Mouse (Mus musculus) frontal cortex, postnatal 25 days (tissue): Measurements from ENCODE around the gene Tox3.

Source experiments
- DNase-seq, 2 experiments: peaks; one replicate each; pipeline ENCODE4 v3.0.0; 2022; ENCODE audit warnings: low spot score in 2 of 2

Tox3 gene

DNA sequence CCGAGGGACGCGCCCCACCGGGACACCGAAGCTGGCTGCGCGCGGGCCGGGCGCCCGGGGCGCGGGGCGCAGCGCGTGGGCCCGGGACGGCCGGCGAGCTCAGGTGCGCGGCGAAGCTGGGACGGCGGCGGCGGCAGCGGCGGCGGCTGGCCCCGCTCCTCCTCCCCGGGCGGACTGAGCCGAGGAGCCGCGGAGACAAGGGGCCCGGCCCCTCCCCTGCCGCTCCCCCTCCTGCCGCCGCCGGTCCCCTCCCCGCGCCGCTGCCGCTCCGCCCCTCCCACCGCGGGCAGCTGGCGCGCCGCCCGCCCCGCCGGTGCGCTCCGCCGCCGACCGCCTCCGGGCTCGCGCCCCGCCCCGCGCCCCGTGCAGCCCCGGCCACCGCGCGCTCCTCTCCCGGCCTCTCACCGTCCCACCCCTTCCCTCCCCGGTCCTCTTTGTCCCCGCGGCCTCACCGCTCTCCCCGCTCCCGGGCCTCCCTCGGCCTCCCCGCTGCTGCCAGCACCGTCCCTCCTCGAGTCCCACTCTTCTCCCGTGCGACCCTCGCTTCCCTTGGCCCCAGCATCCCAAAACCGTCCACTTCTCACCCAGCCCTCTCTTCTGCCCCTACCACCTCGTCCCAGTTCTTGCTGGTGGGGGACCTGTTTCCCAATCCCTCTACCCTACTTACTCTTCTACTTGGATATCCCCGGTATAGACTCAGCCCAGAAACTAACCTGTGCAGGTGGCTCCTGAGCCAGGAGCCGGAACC lies at the start of gene Tox3:
Gene Tox3 (minus strand): TSS at position 166 of the 748 bp plus-strand sequence.
- no peak for DNase-seq

DNA sequence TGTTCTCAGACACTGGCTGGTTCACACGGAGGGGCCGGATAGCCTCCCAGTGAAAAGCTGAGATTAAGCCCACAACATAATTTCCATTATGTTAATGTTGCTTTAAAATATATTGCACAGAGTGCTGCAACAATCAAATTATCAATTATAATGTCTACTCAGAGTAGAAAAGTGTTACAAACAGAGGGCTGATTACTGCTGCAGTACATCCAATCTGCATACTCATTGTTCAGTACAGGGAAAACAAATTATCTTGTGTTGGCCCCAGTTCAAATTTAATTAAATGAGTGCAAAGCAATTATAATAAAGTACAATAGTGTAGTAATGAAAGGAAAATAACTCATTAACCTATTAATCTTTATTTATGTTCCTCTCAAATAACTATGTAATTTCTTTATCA lies 44.5 kb upstream of the Tox3 start:
- DNase-seq = no peak

DNA sequence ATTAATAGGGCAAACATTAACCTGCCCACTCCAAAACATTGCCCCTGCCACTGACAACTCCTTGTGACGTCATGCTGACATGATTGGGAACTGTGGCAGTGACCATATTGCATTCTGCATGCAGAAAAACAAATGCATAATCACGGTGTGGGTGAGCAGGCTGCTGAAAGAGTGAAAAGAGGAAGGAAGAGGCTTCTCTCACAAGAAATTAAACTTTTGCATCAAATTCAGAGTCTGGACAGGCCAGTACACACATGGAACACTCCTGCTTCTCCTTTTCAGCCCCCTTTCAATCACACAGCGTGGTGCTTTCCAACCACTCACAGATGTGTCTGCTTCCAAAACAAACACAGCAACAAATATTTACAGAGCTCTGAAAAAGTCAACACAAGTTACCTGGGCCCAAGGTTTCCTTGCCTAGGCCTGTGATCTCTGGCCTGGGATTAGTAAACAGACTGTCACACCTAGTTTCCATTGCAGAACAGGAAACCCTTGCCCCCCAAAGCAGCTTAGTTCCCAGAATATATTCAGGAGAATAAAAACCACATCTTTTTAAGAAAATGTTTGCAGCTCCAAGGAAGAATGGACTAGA lies 43.4 kb upstream of the Tox3 start:
- no peak for DNase-seq

DNA sequence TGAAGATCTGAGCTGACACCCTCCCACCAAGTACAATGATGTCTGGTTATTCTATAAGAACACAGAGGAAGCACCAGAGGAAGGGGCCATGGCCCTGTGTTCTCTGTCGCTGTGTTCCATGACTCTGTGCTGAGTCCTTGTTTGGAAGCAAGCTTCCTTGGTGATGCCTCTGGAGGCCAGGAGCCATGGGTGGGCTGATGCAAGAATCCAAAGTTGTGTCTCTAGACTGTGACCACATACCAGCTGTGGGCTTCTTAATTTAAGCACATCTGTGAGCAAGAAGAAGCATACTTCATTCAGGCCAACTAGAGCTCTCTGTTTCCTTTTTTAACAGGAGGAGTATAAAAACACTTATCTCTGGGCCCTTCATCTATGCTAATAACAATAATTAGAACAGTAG lies 42.7 kb upstream of the Tox3 start:
- DNase-seq = no peak

- no peak for DNase-seq
Measured at GRCm38 (mm10) chr8:90379064-90379463, 30.9 kb upstream of the Tox3 start.

DNA sequence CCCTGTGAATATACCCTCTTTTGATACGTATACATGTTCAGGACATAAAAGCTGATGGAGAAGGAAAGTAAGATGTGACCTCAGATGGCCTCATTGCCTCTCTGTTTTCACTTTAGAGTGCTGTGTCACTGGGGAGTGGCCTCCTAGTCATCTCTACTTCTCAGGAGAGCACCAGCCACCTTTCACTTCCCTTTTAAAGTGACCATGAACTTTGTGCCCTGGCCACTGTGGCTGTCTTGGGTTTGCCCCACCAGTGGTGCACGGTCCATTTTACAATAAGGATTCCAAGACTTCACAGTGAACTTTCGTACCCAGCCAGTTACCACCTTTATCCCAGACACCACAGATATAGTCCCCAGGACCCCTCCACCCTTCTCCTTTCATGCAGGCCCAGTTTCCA lies 29.9 kb upstream of the Tox3 start:
- no peak for DNase-seq

DNA sequence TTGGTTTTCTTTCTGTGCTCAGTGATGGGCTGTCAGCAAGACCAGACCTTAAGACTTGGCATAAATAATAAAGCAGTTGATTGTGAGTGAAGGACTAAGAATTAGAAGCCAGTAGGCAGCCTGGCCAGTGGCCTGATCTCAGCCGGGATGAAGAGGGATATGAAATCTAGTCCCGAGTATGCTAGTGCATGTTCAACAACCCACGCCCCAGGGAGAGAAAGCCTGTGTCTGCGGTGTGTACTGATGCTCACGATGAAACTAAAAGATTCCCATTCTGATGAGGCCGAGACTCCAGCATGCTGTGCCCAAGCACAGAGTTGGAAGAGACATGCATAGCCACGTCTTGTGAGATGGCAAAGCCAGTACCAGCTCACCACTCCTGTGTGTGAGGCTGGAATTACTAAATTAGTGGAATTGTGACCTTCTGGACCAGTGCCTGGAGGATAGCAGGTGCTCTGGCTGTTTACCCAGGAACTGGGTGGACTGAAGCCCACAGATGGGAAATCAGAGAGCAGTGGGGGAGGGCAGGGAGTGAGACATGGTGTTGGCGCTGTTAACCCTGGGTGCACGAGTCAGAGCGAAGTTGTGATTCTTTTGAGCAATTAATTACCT lies 23.6 kb upstream of the Tox3 start:
- DNase-seq = no peak

- DNase-seq = no peak
Measured at GRCm38 (mm10) chr8:90369876-90370275, 21.7 kb upstream of the Tox3 start.

GRCm38 (mm10) chr8:90356729-90357128 lies 8.6 kb upstream of the Tox3 start:
- no peak for DNase-seq

- no peak for DNase-seq
Measured at GRCm38 (mm10) chr8:90354782-90355181, 6.6 kb upstream of the Tox3 start.

GRCm38 (mm10) chr8:90353960-90354540 lies 5.9 kb upstream of the Tox3 start:
- DNase-seq = no peak

DNA sequence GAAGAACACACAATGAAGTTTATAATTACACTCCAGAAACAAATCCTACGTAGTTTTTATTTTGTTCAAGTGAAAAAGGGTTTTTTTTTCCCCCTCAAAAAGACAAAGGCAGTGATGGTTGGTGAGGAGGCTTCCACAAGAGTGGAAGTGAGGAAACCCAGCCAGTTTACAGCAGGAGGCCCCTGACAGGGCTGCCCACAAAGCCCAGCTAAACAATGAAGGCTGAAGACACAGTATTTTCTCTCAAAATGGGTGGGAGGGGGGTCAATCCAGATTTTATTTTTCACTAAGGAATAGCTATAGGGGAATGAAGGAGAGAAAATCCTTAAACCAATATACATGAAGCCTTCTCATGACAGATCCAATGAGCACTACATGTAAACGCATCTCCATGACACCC lies 5.4 kb upstream of the Tox3 start:
- no peak for DNase-seq

DNA sequence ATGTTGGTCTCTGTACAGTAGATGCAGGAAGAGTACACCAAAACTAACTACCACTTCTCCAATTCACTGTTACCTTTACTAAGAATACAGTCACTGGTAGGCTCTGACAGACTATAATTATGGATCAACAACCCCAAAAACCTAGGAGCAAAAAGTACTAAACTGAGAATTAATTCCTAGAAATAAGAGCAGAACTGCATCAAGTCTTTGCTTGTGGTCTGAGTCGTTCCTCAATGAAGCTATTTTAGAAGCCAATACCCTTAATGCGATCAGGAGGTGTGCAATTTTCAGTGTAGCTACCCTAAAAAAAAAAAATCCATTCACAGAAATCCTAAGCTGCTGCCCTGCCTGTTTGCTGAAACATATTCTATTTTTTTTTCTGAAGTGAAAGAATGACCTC lies 4.8 kb upstream of the Tox3 start:
- DNase-seq = no peak

DNA sequence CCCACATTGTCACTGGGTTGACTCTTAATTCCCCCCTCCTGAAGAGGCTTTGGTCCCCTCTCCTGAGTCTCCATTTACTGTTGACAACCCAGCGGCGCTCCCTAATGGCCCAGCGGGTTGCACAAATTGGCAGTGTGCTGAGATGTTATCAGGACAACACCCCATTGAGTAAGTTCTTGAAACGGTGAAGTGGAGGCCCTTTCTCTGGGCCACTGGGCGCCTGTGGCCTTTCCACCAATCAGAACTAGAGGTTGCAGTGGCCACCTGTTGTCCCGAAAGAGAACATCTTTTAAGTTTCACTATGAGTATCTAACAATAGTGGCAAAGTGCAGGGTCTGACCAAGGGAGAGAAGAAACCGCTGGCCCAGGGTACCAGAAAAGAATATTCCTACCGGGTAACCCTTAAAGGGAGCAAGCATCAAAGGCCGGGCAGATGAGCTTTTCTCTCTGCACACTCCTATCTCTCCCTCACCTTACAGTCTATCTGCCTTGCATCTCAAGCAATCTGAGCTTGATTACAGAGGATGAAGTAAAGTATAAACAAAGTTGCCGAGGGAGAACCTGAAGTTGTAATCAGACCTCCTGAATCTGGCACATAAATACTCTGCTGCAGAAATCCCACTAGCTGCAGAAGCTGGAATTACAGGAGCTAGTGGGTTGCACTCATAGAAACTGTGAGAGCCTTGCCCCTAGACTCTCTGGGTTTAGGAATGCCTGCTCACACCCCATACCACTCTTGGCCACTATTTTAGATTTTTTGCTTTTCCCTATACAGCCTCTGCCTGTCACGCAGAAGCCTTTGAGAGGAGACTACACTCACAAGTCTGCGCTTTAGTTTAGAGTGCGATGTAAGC lies 1.8 kb upstream of the Tox3 start:
- DNase-seq = no peak

- no peak for DNase-seq
Measured at GRCm38 (mm10) chr8:90348926-90349683, 962 bp upstream of the Tox3 start.

DNA sequence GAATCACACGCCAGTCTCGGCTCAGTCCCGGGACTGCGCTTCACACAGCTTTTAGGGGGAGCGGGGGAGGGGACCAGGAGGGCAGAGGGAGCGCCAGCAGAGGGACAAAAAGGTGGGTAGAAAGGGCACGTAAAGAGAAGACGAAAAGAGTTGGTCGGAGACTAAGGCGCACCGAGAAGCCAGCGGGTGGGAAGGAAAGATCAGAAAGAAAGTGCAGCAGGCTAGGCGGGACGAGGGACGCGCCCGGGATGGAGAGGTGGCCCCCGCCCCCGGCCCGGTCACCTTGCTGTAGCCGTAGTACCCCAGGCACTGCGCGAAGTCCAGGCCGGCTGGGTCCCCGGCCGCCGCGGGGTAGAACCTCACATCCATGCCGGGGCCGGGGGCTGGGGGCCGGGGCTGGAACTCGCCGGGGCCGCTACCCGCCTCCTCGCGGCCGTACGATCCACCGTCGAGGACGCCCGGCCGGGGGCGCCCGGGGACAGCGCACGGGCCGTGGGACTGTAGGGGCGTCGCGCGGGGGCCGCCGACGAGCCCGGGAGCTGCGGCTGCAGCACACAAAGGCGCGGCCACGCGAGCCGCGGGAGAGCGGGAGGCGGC lies 464 bp downstream of the Tox3 start:
- no peak for DNase-seq

DNA sequence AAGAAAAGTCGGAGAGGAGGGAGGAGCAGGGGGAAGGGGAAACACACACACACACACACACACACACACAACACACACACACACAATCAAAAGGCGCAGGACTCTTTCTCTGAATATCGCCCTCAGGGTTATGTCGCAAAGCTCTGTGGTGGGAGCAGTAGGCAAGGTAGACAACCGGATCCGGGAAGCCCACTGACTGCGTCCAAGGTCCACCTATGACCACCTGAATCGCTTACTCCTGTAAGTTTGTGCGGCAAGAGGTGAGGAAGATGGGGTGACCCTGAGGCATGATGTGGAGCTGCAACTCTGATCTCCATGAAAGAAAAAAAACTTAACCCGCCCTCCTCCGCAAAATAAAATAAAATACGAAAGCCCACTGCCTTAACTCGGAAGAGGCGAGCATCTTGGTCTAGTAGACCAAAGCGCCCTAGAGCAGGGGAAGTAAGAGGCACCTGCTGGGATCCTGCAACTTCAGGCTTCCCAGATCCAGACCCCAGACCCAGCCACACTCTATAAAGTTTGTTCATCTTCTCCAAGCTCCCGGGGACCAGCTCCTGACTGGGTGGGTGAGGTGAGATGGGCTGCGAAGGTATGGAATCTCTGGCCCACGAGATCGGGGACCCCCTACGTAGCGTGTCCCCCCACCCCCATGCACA lies 1.1 kb downstream of the Tox3 start:
- no peak for DNase-seq

GRCm38 (mm10) chr8:90346138-90346879 lies 1.8 kb downstream of the Tox3 start:
- no peak for DNase-seq
